Mouse (Mus musculus): ENCODE data around the gene Khnyn.

The Khnyn gene

GRCm38 (mm10) chr14:55922475-55923232 is 37.9 kb downstream of the Khnyn start:
- Histone ChIP-seq H3K27me3 (ENCODE audit: control insufficient read depth, insufficient read depth, low read length, poor library complexity, severe bottlenecking) (no peaks in the 10 kb centered on the region), H3K36me3 (ENCODE audit: control insufficient read depth, insufficient read depth, low read length, poor library complexity, severe bottlenecking) (no peaks in the 10 kb centered on the region)
- DNase-seq (ENCODE audit: low read depth, low spot score), result no peak

DNA sequence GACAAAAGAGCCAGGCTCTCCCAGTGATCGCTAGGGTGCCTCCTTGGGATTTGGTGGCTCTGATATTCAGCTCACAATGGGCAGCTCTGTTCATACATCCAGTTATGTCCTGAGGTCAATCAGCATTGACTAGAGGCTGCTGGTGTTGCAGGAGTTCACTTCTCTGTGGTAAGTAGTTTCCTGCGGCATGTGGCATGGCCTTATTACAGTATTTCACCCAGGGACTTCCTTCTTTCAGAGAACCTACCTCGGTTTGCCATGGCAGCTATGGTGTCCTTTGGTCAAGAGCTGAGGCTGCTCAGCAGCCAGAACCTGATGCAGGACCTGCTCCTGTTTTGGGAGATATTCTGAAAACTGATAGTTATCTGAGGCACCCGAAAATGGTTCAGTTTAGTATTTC is 42.1 kb downstream of the Khnyn start:
- Histone ChIP-seq H3K36me3 (ENCODE audit: control insufficient read depth, insufficient read depth, low read length, poor library complexity, severe bottlenecking) (no peaks in the 10 kb centered on the region), H3K27me3 (ENCODE audit: control insufficient read depth, insufficient read depth, low read length, poor library complexity, severe bottlenecking) (no peaks in the 10 kb centered on the region)
- DNase-seq (ENCODE audit: low read depth, low spot score), result no peak

GRCm38 (mm10) chr14:55929263-55929997 is 44.7 kb downstream of the Khnyn start:
- no peaks in the 10 kb centered on the region for H3K27me3 ChIP-seq (ENCODE audit: control insufficient read depth, insufficient read depth, low read length, poor library complexity, severe bottlenecking)
- DNase-seq (ENCODE audit: low read depth, low spot score), result no peak
- no peaks in the 10 kb centered on the region for H3K36me3 ChIP-seq (ENCODE audit: control insufficient read depth, insufficient read depth, low read length, poor library complexity, severe bottlenecking)

- Histone ChIP-seq H3K36me3 (ENCODE audit: control insufficient read depth, insufficient read depth, low read length, poor library complexity, severe bottlenecking) (no peaks in the 10 kb centered on the region), H3K27me3 (ENCODE audit: control insufficient read depth, insufficient read depth, low read length, poor library complexity, severe bottlenecking) (no peaks in the 10 kb centered on the region)
- DNase-seq (ENCODE audit: low read depth, low spot score), result no peak
Measured at GRCm38 (mm10) chr14:55933586-55933985, 48.8 kb downstream of the Khnyn start.

GRCm38 (mm10) chr14:55940070-55940800 is 55.5 kb downstream of the Khnyn start:
- no peaks in the 10 kb centered on the region for H3K36me3 ChIP-seq (ENCODE audit: control insufficient read depth, insufficient read depth, low read length, poor library complexity, severe bottlenecking)
- no peaks in the 10 kb centered on the region for H3K27me3 ChIP-seq (ENCODE audit: control insufficient read depth, insufficient read depth, low read length, poor library complexity, severe bottlenecking)
- no peak for DNase-seq (ENCODE audit: low read depth, low spot score)

GRCm38 (mm10) chr14:55943601-55944000 is 58.9 kb downstream of the Khnyn start:
- DNase-seq (ENCODE audit: low read depth, low spot score), result no peak
- Histone ChIP-seq H3K27me3 (ENCODE audit: control insufficient read depth, insufficient read depth, low read length, poor library complexity, severe bottlenecking) (no peaks in the 10 kb centered on the region), H3K36me3 (ENCODE audit: control insufficient read depth, insufficient read depth, low read length, poor library complexity, severe bottlenecking) (no peaks in the 10 kb centered on the region)

GRCm38 (mm10) chr14:55944575-55944974 is 59.8 kb downstream of the Khnyn start, which contains the start of gene Cma1:
Cma1 (minus strand) TSS chr14:55944675.
- no peaks in the 10 kb centered on the region for H3K27me3 ChIP-seq (ENCODE audit: control insufficient read depth, insufficient read depth, low read length, poor library complexity, severe bottlenecking)
- DNase-seq (ENCODE audit: low read depth, low spot score), result no peak
- H3K36me3 ChIP-seq (ENCODE audit: control insufficient read depth, insufficient read depth, low read length, poor library complexity, severe bottlenecking), result no peaks in the 10 kb centered on the region

GRCm38 (mm10) chr14:55946269-55946969 is 61.7 kb downstream of the Khnyn start:
- no peak for DNase-seq (ENCODE audit: low read depth, low spot score)
- Histone ChIP-seq H3K27me3 (ENCODE audit: control insufficient read depth, insufficient read depth, low read length, poor library complexity, severe bottlenecking) (no peaks in the 10 kb centered on the region), H3K36me3 (ENCODE audit: control insufficient read depth, insufficient read depth, low read length, poor library complexity, severe bottlenecking) (no peaks in the 10 kb centered on the region)

Data from splenic B cell, adult 2 months (primary cell).